Mouse (Mus musculus): ENCODE data around the gene Paqr4. TPM values are rescaled to one million over a fixed set of nuclear protein-coding genes. Genes with fewer than 3 reads are reported as not detected.

The Paqr4 gene
- 1.00 TPM for polyA plus RNA-seq (2017; shearing (Covaris generic))

GRCm38 (mm10) chr17:23740598-23741021, at the start of gene Paqr4:
TSS of gene Paqr4 (minus strand) at chr17:23740867.

GRCm38 (mm10) chr17:23785561-23786471, 45.1 kb upstream of the Paqr4 start, which contains the start of gene Flywch2:
TSS of gene Flywch2 (minus strand) at chr17:23786081.

GRCm38 (mm10) chr17:23771284-23772218, 30.9 kb upstream of the Paqr4 start, which contains the start of gene Flywch1:
TSS of gene Flywch1 (minus strand) at chr17:23771602.

GRCm38 (mm10) chr17:23745301-23746251, 4.9 kb upstream of the Paqr4 start, which contains the start of gene Kremen2:
TSS of gene Kremen2 (minus strand) at chr17:23745833.

GRCm38 (mm10) chr17:23725999-23726757, 14.5 kb downstream of the Paqr4 start, which contains the start of gene Pkmyt1:
TSS of gene Pkmyt1 (plus strand) at chr17:23726336.

GRCm38 (mm10) chr17:23722376-23723125, 18.1 kb downstream of the Paqr4 start, which contains the start of gene 1520401A03Rik:
TSS of gene 1520401A03Rik (minus strand) at chr17:23722783.

Other genes starting within 250 kb of the Paqr4 start
- 8.3 TPM for gene Zfp213, start 176.6 kb downstream of the Paqr4 start, polyA plus RNA-seq (2017; shearing (Covaris generic))
- gene Zfp13, start 141.4 kb downstream of the Paqr4 start, polyA plus RNA-seq (2017; shearing (Covaris generic)), result not detected
- gene Zscan10, start 140.0 kb downstream of the Paqr4 start, polyA plus RNA-seq (2017; shearing (Covaris generic)), result 19.6 TPM
- gene Mmp25, start 95.6 kb downstream of the Paqr4 start, polyA plus RNA-seq (2017; shearing (Covaris generic)), result not detected
- gene Bicdl2, start 80.4 kb downstream of the Paqr4 start, polyA plus RNA-seq (2017; shearing (Covaris generic)), result not detected
- gene Hcfc1r1, start 67.3 kb downstream of the Paqr4 start, polyA plus RNA-seq (2017; shearing (Covaris generic)), result 46.7 TPM
- 35.4 TPM for gene Thoc6, start 67.0 kb downstream of the Paqr4 start, polyA plus RNA-seq (2017; shearing (Covaris generic))
- 38.8 TPM for gene Tnfrsf12a, start 63.4 kb downstream of the Paqr4 start, polyA plus RNA-seq (2017; shearing (Covaris generic))
- not detected for gene Cldn6, start 61.6 kb downstream of the Paqr4 start, polyA plus RNA-seq (2017; shearing (Covaris generic))
- gene Cldn9, start 56.8 kb downstream of the Paqr4 start, polyA plus RNA-seq (2017; shearing (Covaris generic)), result not detected
- 0.27 TPM for gene 1520401A03Rik, start 18.1 kb downstream of the Paqr4 start, polyA plus RNA-seq (2017; shearing (Covaris generic))
- 57.3 TPM for gene Pkmyt1, start 14.5 kb downstream of the Paqr4 start, polyA plus RNA-seq (2017; shearing (Covaris generic))
- 0.81 TPM for gene Kremen2, start 5.0 kb upstream of the Paqr4 start, polyA plus RNA-seq (2017; shearing (Covaris generic))
- 23.4 TPM for gene Flywch1, start 30.7 kb upstream of the Paqr4 start, polyA plus RNA-seq (2017; shearing (Covaris generic))
- not detected for gene Flywch2, start 45.2 kb upstream of the Paqr4 start, polyA plus RNA-seq (2017; shearing (Covaris generic))
- 1,111 TPM for gene Srrm2, start 49.7 kb upstream of the Paqr4 start, polyA plus RNA-seq (2017; shearing (Covaris generic))
- 324 TPM for gene Elob, start 88.3 kb upstream of the Paqr4 start, polyA plus RNA-seq (2017; shearing (Covaris generic))
- gene Prss33, start 95.2 kb upstream of the Paqr4 start, polyA plus RNA-seq (2017; shearing (Covaris generic)), result not detected
- not detected for gene Prss32, start 103.0 kb upstream of the Paqr4 start, polyA plus RNA-seq (2017; shearing (Covaris generic))
- gene Prss41, start 103.3 kb upstream of the Paqr4 start, polyA plus RNA-seq (2017; shearing (Covaris generic)), result not detected
- not detected for gene Prss21, start 127.2 kb upstream of the Paqr4 start, polyA plus RNA-seq (2017; shearing (Covaris generic))
- gene Dcpp1, start 140.0 kb upstream of the Paqr4 start, polyA plus RNA-seq (2017; shearing (Covaris generic)), result not detected
- not detected for gene Dcpp2, start 140.0 kb upstream of the Paqr4 start, polyA plus RNA-seq (2017; shearing (Covaris generic))
- gene Dcpp3, start 176.6 kb upstream of the Paqr4 start, polyA plus RNA-seq (2017; shearing (Covaris generic)), result not detected
- gene Sbp, start 200.8 kb upstream of the Paqr4 start, polyA plus RNA-seq (2017; shearing (Covaris generic)), result not detected
- gene Sbpl, start 214.4 kb upstream of the Paqr4 start, polyA plus RNA-seq (2017; shearing (Covaris generic)), result not detected
- gene Prss30, start 239.7 kb upstream of the Paqr4 start, polyA plus RNA-seq (2017; shearing (Covaris generic)), result not detected

All from naive thymus-derived CD4-positive, alpha-beta T cell, adult 5 months (primary cell).